Mouse (Mus musculus) adrenal gland (tissue): ENCODE results near the gene Rsph9.

Experiments
- intact Hi-C: fragments of 180-260 bp; cut with DNase I; formaldehyde crosslinking; loops from one replicate; pipeline ENCODE4 v1.15.1; 2025
- long read RNA-seq, 2 experiments: library from polyadenylated mRNA; unstranded; transcript quantifications; one replicate each; pipeline ENCODE4 v2.0.0; 2020; ENCODE audit warnings: borderline replicate concordance in 1 of 2; ENCODE audit not compliant: insufficient replicate concordance in 1 of 2

Rsph9 gene
- long read RNA-seq, experiment 1, transcript Rsph9-201 (5 exons, 966 nt): major isoform, 15 of 22 reads
- long read RNA-seq, experiment 1, partial matches to known transcripts: 4 of 22 reads
- long read RNA-seq, experiment 1, other reads (novel, unspliced or antisense): 3 of 22 reads
- long read RNA-seq, experiment 2, transcript Rsph9-201 (5 exons, 966 nt): major isoform, 29 of 40 reads
- long read RNA-seq, experiment 2, partial matches to known transcripts: 7 of 40 reads
- long read RNA-seq, experiment 2, other reads (novel, unspliced or antisense): 4 of 40 reads

DNA sequence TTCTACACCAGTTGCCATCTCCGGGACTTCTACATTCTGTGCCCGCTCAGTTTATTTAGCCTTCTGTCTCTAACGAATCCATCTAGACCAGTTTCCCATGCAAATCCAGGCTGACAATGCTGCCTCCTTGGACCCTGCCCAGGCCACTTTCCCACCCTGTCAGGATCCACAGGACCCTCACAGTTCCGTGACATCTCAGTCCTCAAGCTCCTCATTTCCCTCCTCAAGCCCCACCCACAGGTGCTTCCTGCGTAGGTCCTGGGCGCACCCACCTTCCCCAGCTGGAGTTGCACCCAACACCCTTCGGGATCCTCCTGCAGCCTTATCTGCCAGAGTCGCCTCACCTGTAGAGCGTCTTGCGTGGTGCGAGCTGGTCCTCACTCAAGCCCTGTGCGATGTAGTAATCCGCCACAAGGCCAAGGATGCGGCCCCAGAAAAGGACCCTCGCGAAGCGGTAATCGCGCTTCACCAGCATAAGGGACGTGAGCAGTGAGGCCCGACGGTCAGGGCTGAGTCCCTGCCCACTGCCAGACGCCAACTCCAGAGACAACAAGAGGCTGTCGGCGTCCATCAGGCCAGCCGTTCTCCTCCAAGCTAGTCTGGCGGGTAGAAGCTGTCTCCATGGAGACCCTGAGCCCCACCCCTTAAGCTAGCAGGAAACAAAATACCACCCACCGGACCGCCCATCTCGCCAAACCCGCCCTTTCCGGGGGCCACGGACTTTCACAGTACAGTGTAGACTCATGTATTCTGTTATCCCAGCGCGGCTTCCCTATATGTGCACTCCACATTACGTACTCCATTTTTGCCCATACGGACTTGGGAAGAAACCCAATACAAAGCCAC, at the start of gene Rsph9:
Rsph9 (minus strand) TSS at position 639 of the 846 bp plus-strand sequence.
- intact Hi-C loops: no loop called here

DNA sequence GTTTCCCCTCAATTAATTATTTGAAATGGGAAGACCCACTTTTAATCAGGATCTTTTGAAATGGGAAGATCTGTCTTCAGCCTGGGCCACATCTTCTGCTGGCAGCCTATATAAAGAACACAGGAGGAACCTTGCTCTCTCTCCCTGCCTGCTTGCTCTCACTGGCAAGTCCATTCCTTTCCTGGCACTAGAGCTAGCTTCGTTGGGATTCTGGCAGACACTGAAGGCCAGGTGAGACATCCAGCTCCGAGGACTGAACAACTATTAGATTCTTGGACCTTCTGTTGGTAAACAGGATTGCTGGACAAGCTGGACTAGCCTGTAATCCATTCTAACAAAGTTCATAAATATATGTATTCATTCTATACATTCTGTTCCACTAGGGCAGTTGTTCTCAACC, 44.8 kb upstream of the Rsph9 start:
- intact Hi-C loops: loop anchor here (10.0 kb wide), 1 partner anchor 206 kb away; no protein-coding TSS in a partner anchor

DNA sequence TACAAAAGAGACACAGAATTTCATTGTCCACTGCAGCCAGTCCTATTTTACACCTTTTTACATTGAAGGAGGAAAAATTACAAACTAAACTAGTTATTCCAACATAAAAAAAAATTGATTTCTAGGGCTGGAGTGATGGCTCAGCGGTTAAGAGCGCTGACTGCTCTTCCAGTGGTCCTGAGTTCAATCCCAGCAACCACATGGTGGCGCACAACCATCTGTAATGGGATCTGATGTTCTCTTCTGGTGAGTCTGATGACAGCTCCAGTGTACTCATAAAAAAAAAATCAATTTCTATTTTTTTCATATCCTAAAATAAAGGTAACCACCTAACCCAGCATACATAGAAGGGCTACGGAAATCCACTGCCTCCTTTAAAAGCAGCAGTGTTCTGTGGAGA, 38.3 kb upstream of the Rsph9 start:
- intact Hi-C loops: loop anchor here (5.0 to 10.0 kb wide), 2 partner anchors 70 to 213 kb away; partner anchors contain the start of gene Lrrc73

- intact Hi-C loops: no loop called here
These were observed 26.5 kb upstream of the Rsph9 start for GRCm38 (mm10) chr17:46170538-46170937.

- intact Hi-C loops: loop anchor here (5.0 kb wide), 1 partner anchor 436 kb away; the partner anchor contains the start of gene 1600014C23Rik
These were observed 24.8 kb upstream of the Rsph9 start for GRCm38 (mm10) chr17:46168768-46169167.

GRCm38 (mm10) chr17:46168318-46168717, 24.3 kb upstream of the Rsph9 start:
- intact Hi-C loops: loop anchor here (5.0 kb wide), 1 partner anchor 436 kb away; the partner anchor contains the start of gene 1600014C23Rik

DNA sequence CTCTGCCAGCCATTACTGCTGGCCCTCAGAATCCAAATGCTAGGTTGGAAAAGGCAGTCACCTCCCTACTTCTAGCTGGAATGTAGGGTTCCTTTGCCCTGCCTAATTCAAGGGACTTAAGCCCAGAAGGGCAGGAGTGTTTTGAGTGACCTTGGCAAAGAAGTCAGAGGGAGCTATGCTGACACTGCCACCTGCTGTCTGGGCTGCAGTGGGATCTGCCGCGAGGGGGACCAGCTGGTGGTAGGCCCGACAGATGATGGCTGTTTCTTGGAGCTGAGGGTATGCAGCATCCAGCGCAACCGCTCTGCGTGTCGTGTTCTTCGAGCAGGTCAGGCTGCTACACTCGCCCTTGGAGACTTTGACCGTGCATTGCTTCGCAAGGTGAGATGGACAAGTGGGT, 23.0 kb upstream of the Rsph9 start:
- intact Hi-C loops: loop anchor here (5.0 kb wide), 1 partner anchor 435 kb away; the partner anchor contains the start of gene 1600014C23Rik

DNA sequence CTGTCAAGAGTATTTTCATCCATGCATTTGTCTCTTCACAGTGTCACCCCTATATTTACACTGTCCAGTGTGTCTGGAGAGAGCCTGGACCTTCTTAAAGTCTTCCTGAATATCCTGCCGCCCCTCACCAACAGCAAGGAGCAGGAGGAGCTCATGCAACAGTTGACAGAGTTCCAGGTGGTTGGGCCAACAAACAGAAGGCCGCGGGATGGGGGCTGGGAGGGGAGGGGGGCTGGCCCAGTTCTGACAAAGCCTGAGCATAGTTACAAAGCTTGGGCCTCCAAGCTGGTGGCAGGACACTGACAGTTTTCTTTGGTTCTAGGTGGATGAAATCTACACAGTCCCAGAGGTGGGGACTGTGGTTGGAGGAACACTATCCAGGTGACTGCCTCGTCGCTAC, 22.3 kb upstream of the Rsph9 start:
- intact Hi-C loops: loop anchor here (5.0 kb wide), 1 partner anchor 434 kb away; the partner anchor contains the start of gene 1600014C23Rik

- intact Hi-C loops: loop anchor here (5.0 kb wide), 1 partner anchor 433 kb away; the partner anchor contains the start of gene 1600014C23Rik
These were observed 21.4 kb upstream of the Rsph9 start for GRCm38 (mm10) chr17:46165460-46165859.

DNA sequence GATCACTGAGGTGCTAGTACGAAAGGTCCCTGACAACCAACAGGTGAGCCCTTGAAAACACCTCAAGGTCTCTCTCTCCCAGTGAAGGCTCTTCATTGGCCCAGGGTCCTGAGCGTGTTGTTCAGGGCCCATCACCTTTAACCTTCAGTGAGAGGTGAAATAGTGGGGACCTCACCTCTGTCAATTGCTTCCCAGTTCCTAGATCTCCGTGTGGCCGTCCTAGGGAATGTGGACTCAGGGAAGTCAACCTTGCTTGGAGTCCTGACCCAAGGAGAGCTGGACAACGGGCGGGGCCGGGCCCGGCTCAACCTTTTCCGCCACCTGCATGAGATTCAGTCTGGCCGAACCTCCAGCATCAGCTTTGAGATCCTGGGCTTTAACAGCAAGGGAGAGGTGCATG, 20.8 kb upstream of the Rsph9 start:
- intact Hi-C loops: loop anchor here (5.0 kb wide), 1 partner anchor 432 kb away; the partner anchor contains the start of gene 1600014C23Rik

GRCm38 (mm10) chr17:46164301-46164700, 20.3 kb upstream of the Rsph9 start:
- intact Hi-C loops: no loop called here

GRCm38 (mm10) chr17:46162951-46163421, 19.0 kb upstream of the Rsph9 start:
- intact Hi-C loops: no loop called here

- intact Hi-C loops: no loop called here
These were observed 18.5 kb upstream of the Rsph9 start for GRCm38 (mm10) chr17:46162551-46162950.

DNA sequence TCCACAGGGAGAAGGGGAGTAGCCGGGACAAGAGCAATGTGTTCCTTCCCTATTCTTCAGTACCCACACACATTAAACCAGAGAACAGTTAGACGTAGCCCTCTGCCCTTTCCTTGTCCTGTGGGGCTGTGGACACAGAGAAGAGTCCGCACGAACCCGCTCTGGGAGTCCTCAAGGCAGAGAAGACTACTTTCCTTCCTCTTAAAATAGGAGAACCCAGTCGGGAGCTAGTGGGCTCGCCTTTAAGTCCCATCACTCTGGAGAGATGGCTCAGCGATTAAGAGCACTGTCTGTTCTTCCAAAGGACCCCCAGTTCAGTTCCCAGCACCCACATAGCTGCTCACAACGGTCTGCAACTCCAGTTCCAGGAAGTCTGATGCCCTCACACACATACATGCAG, 17.7 kb upstream of the Rsph9 start:
- intact Hi-C loops: no loop called here

GRCm38 (mm10) chr17:46161179-46161578, 17.2 kb upstream of the Rsph9 start:
- intact Hi-C loops: no loop called here

DNA sequence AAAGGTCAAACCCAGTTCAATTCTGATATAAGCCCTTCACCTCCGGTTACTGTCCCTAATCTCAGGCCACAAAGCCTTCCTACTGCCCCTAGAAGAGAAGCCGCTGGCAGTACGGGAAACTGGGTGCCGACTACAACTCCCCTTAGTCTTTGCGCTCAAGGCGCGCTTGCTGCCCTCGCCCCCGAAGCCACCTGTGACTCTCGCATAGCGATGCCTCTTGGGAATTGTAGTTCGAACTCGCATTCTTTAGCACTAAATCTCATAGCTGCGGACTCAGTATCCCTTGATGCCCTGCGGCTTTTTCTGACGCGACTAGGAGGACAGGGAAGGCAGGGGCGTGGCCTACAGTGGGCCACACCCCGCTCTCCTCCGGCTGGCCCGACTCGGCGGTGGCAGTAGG, 16.7 kb upstream of the Rsph9 start, which contains the start of gene Gtpbp2:
Gtpbp2 (plus strand) TSS at position 347 of the 400 bp plus-strand sequence.
- intact Hi-C loops: no loop called here

DNA sequence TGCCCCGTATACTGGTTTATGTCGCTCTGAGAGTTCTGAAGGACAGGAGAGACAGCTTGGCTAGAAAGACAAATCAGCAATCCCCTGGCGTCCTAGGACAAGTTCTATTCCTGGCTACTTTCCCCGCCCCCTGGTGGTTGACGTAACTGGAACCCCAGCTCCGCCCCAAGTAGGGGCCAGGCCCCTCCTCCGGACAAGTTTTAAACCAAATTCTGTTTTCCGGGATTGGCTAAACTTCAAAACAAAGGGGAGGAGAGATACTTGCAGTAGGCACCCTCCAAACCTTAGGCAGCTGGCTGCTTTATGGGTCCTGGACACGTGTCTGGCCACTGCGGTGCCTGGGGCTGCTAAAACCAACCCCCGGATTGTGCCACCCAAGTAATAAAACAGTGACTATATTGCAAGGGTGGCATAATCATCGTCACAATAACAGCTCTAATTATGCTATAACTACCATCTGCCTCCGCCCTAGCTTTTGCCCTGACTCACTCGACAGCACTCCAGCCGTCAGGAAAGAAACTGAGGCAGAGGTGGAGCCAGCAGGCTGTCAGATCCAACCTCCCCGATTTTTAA, 16.2 kb upstream of the Rsph9 start:
- intact Hi-C loops: no loop called here

DNA sequence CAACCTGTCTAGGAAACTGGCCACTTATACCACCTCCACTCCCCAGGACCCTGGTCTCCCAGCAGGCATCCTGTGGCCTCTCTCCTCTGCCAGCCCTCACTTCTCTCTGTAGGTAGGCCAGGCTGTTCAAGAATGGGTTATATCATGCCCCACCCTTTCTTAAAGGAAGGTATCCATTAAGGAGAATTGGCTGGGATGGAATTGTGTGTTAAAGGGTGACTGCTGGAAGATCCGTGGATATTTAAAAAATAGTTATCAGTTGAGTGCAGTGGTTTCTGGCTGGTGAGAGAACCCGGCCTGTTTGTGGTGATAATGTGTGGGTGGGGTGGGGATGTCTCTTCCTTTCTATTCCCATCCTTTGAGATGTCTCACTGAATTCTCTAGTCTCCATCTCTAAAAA, 15.2 kb upstream of the Rsph9 start:
- intact Hi-C loops: no loop called here

DNA sequence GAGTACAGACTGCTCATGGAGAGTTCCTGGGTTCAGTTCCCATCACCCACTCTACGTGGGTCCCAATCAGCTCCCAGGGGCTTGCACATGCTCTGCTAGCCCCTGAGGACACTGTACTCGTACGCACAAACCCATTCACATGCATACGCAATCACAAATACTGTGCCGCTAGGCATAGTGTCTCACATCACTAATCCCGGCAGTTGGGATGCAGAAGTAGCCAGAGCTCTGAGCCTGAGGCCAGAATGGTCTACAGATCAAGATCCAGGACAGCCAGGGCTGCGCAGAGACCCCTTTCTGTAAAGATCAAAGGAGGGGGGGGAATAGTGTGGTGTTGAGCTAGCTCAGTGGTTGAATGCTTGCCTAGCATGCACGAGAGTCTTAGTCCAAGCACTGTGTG, 13.1 kb upstream of the Rsph9 start:
- intact Hi-C loops: no loop called here

GRCm38 (mm10) chr17:46156680-46157079, 12.7 kb upstream of the Rsph9 start:
- intact Hi-C loops: no loop called here

DNA sequence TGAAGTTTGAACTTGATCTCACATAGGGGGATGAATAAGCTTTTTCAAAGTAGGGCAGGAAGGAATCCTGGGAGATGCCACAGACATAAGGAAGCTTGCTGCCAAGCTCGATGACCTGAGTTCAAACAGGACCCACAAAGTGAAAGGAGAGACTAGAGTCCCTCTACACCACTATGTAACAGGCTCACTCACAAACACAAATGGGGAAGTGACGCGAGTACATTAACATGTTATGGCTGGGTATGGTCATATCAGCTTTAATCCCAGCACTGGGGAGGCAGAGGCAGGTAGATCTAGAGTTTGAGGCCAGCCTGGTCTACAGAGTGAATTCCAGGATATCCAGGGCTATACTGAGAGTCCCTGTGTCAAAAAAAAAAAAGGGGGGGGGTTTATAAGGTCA, 10.3 kb upstream of the Rsph9 start:
- intact Hi-C loops: no loop called here
